Mouse (Mus musculus): ENCODE data around the gene Tmem151a. TPM values are rescaled to one million over a fixed set of nuclear protein-coding genes. Genes with fewer than 3 reads are reported as not detected.
A peak's percentile ranks its signal among the peaks of the same experiment; 100 is the strongest.
"Not testable (repeated sequence)": the region's sequence is repeated elsewhere in the genome, so short reads cannot be mapped to it uniquely, and the experiment has no call there.

Tmem151a gene
- total RNA-seq, 2 experiments from 2014 or later: 0.18 TPM; not detected in 1

DNA sequence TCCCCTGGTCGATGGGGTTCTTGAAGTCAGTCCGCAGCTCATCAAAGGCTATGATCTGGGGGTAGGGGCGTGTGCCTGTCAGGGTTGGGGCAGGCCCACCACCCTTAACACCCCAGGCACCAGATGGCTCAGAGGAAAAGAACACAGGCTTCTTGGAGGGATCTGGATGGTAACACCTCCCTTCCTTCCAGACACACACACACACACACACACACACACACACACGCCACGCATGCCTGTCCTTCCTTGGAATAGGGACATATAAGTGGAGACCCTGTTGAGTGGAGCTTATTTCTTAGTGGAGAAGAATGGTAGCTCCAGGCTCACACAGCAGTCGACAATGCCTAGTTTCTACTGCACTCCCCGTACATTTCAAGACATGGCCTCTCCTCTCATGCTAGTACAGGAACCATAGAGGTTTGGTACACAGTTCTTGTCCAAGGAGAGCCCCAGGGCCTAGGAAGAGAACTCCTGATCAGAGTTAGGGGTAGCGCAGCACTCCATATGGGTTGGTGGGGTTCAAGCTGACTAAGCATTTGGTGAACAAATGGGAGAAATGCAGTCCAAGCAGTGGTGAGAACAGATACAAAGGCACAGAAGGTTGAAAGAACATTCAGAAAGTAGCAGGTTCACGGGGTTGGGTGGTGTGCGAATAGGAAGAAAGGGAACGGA, 9.6 kb upstream of the Tmem151a start:
- no peak for DNase-seq (ENCODE audit: low spot score)

DNA sequence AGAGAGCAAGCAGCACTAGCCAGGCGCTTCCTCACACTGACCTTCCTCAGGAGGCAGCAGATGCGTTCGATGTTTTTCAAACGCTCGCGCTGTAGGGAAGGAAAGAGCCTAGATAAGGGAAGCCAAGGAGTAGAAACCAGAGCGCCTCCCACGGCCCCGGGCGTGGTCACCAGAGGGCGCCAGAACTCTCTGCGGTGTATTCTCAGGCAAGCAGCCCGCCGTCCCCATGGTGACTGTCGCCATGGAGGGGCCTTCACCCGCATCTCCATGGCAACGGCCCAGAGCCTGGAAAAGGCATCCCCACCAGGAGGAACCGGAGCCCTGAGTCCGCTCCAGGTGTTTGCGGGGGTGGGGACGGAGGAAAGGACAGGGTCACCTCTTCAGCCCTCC, 8.9 kb upstream of the Tmem151a start:
- DNase-seq (ENCODE audit: low spot score): peak; percentile 84

DNA sequence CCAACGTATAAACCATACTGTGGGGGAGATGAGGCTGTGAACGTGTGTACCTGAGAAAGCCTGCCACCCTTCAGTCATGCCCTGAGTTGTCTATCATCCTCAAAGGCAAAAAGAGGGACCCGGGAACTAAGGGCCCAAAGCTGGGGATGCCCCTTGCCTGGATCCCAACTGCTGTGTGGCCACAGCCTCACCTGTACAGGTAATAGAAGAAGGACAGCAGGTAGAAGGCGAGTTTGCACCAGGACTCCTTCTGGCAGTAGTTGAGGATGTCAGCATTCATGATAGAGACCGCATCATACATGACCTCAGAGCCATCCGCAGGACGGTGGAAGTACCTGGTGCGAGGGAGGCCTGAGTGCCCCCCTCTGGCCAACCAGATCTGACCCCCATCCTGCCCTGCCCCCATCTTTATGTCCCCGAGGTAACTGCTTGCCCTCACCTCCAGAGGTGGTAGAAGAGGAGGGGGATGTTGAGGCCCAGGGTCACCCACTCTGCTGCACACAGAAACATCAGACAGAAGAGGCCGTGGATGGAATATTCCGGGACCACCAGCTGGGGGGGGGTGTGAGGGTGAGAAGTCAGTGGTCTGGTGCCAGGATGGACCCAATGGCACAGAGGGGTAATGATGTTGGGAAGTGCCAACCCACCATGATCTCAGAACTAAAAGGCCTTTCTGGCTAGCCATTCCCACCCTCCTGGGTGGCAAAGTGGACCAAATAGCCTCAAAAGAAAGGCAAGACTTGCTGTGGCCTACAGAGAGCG, 8.3 kb upstream of the Tmem151a start:
- DNase-seq (ENCODE audit: low spot score): no peak

DNA sequence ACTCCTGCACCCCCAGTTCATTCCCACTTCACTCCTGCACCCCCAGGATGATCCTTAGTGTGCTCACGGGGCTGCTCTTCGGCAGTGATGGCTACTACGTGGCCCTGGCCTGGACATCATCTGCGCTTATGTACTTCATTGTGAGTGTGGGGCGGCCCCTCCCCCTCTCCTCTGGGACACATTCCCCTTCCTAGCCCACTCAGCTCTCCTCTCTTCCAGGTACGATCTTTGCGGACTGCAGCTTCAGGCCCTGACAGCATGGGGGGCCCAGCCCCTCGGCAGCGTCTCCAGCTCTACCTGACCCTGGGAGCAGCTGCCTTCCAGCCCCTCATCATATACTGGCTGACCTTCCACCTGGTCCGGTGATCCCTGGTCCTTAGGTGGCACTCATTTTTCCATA, 6.8 kb upstream of the Tmem151a start:
- DNase-seq (ENCODE audit: low spot score): no peak

DNA sequence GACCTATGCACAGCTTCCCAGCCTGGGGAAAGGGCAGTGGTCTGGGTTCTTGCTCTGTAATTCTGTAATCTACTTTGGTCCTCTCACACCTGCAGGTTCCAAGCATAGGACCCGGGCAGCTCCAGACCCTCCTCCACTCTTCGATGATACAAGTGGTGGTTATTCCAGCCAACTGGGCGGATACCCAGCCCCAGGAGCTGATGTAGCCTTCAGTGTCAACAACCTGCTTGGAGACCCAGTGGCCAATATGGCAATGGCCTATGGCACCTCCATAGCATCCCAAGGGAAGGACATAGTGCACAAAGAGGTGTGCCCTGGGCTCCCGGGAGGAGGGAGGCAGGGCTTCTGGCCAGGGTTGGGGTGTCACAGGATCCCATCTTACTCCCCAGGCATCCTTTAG, 4.0 kb upstream of the Tmem151a start:
- no peak for DNase-seq (ENCODE audit: low spot score)

DNA sequence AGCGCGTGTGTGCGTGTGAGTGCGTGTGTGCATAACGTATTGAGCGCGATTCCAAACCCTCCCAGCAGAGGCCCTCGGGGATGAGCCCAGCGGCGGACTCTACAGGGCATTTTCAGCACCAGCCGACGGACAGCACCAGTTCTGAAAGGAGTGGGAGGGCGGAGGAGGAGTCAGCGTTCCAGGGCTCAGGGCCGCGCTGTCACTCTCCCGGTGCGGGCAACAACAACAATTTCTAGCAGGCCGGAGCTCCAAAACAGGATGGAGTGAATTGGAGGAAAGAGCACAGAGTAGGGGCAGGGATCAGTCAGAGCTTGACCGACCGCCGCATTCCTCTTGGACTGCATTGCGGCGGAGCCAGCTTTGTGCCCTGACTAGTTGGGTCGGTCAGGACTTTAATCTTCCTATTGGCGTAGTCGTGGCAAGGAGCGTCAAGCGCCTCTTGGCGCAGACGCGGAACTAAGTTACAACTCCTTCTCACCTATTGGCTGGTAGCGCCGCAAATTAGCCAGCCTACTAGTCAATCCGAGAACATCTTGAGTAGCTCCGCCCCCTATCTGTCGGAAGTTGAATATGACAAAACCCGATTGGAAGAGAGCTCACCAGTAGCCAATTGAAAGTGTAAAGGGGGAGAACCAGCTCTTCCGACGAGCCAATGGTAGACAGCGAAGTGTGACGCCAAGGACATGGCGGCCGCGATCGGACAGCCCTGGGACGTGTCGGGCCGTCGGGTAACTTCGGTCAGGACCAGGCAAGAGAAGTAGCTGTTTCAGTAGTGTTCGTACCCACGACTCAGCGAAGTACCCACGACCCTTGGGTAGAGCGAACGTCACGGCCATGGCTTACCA, 2.8 kb upstream of the Tmem151a start, which contains the start of gene Yif1a:
TSS of gene Yif1a (plus strand) at position 655 of the 845 bp plus-strand sequence.
- DNase-seq (ENCODE audit: low spot score): peak; percentile 95

DNA sequence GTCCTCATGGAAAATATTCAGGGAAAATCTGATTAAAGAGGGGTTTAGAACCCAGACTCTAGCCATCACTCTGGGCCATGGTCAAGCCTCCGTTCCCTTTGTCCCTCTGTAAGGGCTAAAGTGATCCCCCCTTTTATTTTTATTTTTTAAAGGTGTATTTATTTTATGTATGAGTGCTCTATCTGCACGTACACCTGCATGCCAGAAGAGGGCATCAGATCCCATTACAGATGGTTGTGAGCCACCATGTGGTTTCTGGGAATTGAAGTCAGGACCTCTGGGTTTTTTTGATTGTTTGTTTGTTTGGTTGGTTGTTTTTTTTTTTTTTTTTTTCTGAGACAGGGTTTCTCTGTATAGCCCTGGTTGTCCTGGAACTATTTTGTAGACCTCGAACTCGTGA, 1.2 kb upstream of the Tmem151a start:
- DNase-seq (ENCODE audit: low spot score): not testable (repeated sequence)

DNA sequence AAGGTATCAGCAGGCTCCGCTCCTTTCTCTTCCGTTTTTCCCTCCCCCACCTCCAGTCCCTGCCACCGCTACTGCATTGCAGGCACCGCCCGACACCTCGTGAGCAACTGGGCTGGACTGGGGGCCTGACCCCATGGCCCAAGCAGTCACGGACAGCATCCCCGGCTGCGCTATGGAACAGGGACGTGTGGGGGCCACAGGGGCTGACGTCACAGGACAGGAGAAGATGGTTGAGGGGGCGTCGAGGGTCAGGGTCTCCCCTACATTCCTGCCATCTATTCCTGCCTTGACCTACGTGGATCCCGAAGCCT, 542 bp downstream of the Tmem151a start:
- no peak for DNase-seq (ENCODE audit: low spot score)

DNA sequence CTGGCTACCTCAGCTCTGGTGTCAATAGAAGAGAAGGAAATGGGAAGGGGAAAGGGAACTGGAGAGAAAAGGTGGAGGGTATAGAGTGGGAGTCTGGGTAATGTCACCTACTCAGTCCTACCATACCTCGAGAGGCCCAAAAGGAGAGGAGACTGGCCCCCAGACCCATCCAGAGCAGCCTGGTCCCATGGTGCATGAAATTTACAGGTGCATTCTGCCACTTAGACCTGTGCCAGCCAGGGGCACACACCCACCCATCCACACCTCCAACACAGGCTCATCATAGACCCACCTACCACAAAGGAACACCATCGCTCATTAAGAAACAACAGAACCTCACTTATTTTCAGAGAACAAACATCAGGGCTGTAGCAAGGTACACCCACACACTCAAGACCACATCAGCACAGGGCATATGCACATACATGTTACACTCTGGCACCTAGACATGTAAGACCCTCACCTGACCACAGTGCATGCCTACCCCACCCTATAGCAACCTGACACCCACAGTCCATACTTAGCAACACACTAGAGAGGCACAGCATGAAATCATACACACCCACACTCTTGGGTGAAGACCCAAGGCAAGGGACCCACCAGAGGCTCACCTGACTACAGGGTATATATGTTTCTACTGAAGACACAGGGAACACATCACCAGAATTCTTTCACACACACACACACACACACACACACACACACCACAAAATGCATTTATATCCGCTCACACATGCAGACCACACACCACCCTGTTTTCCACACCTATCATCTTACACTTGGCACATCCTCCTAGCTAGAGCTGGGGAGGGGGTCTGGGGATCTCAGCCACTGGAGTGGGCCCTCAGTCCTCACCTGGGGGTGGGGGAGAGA, 1.1 kb downstream of the Tmem151a start:
- no peak for DNase-seq (ENCODE audit: low spot score)

DNA sequence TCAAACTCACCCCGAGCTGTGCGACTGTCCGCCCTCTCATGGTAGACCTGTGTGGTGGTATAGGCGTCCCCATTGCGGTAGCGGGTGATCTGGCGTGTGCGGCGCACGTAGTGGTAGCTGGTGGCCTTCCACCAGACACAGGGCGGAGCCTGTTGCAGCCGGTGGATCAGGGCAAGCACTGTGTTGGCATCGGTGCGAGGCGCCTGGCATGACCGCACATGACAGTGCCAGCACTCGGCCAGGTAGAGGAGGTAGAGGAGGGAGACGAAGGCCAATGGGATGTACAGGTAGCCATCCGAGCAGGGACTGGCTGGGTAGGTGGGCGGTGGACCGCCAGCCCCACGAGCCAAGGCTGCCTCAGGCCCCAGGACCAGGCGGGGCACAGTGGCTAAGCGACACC, 2.7 kb downstream of the Tmem151a start:
- DNase-seq (ENCODE audit: low spot score): no peak

DNA sequence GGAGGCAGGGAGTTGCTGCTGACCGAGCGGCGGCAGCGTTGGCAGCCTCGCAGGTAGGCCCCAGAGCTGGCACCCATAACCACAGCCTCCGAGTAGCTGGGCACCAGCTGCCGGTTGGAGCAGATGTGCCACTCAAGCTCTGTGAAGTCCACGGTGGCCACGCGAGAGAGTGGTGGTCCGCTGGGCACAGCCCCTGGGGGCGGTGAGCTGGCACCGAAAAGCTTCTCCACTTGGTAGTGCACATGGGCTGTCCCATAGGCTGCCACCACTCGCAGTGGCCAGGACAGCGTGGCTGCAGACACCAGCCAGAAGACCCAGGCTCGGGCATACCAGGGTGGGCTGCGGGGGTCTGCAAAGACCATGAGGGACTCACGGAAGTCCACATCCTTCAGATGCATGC, 3.3 kb downstream of the Tmem151a start:
- DNase-seq (ENCODE audit: low spot score): no peak

DNA sequence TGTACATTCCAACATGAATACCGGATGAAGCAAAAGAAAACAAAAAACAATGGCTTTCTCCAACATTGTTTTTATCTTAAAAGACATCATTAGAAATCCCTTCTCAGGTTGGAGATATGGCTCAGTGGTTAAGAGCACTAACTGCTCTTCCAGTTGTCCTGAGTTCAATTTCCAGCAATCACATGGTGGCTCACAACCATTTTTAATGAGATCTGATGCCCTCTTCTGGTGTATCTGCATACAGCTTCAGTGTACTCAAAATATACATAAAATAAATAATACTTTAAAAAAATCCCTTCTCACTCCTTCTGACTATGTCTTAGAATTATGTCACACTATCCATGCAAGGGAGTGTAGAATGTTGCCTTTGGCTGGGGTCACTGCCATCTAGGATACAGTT, 6.1 kb downstream of the Tmem151a start:
- DNase-seq (ENCODE audit: low spot score): no peak

DNA sequence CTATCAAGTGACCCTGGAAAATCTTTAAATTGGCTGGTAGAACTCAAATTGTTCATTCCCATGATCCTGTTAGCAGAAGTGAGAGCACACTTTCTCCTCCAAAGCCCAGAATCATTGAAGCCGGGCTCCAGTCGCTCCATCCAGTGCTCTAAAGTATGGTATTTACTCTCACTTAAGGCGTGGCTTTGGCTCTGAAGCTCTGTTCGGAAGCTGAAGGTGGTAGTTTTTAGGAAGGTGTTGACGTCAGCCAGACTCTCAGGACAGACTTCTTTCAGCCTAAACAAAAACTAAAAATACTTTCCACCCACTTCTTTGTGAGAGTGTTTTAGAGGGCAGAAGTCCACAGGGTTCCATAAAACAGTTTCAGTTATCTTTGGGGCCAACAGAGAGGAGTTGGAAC, 11.8 kb downstream of the Tmem151a start:
- DNase-seq (ENCODE audit: low spot score): no peak

DNA sequence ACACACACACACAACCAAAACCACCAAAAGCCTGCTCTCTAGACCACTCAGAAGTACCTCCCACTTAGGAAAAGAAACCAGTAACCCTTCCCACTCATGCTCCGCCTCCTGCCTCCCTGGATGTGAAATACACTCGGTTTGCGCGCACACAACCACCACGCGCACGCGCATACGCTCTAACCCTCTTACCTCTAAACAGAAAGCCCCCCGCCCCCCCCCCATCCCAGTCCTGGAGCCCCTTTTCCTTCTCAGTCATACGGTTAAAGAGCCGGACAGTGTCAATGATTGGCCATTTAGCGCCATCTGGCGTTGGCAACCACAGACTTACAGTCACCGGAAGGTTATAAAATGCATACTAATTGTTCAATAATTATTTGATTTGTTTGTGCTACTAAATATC, 12.3 kb downstream of the Tmem151a start:
- peak; percentile 51 for DNase-seq (ENCODE audit: low spot score)

DNA sequence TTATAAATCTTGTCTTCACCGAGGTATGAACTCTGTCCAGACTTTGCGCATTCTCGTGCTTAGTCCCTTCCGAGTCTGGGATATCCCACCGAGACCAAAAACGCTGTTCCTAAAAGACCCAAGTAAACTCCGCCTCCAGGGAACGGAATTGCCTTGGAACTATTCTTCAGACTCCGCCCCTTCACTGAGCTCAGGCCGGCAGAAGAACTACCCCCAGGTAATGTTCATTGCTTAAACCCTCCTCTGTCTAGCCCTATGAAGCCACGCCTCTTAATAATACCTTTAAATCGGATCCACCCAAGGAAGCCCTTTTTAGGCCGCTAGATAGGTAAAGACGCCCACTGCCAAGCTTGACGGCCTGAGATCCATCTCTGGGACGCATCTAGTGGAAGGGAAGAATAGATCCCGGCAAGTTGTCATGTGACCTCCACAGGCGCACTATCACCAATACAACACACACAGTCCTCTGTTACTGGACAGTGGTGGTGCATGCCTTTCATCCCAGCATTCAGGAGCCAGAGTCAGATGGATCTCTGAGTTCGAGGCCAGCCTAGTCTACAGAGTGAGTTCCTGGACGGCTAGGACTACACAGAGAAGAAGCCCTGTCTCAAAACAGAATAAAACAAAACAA, 12.8 kb downstream of the Tmem151a start:
- DNase-seq (ENCODE audit: low spot score): no peak

DNA sequence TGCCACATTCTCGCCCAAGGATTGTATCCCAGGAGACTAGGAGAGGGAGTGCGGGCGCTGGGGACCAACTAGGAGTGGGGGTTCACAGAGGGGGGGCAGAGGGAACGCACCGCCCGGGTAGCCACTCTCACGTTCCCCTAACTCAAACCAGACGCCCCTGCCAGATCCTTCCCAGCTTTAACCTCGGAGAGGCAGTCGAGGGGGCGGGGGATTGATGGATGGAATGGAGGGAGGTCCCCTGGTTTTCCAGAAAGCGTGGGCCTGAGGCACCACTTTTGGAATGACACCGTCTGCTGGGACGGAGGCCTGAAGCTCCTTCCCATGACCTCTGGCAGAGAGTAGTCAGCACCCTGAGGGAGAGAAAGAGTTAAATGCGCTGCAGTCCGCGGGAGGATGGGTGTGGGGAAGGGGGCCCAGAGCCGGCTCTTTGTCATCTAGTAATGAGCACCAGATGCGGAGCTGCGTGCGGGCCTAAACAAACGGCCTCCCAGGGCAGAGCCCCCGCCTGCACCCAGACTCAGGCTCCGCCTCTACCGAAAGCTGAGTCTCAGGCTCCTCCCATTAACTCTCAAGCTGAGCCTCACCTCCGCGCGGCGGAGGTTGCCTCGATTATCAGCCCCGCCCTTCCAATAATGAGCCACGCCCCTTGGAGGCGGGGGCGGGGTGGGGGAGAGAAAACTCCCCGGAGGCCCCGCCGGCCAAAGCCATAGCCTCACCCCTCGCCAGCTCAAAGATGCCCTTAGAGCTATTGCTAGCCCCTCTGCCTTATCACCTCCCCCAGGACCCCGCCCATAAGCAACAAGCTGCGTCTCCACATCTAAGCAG, 13.6 kb downstream of the Tmem151a start:
- DNase-seq (ENCODE audit: low spot score): peak; percentile 83

DNA sequence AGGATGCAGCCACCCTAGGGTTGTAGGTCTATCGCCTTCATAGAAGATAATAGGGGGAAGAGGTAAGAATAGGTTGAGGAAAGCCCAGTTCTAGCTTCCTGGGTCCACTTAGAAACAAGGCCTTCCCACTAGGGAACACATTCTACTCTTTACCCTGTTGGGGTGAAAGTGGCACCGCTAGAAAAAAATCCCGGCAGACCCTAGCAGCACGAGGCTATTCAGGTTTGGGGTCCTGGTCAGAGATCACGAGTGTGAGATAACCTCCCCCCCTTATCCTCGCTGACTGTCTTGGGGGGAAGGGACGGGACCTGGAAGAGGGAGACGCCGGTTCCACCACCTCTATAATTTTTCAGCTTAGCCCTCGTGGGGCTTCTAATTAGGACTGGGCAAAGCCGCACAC, 14.3 kb downstream of the Tmem151a start:
- DNase-seq (ENCODE audit: low spot score): no peak

DNA sequence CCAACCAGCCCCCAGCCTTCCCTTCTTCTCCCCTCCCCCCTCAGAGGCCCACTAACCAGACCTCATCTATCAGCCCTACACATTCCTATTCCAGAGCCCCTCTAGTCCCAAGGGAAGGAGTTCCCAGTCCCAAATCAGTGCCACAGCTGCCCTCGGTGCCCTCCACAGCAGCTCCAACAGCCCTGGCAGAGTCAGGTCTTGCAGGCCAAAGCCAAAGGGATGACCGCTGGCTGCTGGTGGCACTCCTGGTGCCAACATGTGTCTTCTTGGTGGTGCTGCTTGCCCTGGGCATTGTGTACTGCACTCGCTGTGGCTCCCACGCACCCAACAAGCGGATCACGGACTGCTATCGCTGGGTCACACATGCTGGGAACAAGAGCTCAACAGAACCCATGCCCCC, 15.4 kb downstream of the Tmem151a start:
- no peak for DNase-seq (ENCODE audit: low spot score)

DNA sequence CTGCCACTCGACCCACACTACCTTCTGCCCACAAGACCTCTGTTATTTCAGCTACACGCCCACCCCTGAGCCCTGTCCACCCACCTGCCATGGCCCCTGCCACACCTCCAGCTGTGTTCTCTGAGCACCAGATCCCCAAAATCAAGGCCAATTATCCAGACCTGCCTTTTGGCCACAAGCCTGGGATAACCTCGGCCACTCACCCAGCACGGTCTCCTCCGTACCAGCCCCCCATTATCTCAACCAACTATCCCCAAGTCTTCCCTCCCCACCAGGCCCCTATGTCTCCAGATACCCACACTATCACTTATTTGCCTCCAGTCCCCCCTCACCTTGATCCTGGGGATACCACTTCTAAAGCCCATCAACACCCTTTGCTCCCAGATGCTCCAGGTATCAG, 15.8 kb downstream of the Tmem151a start:
- DNase-seq (ENCODE audit: low spot score): no peak

Measured in gastrocnemius, adult 18-20 months (tissue).